Mouse (Mus musculus) erythroblast, embryonic 14.5 days (primary cell): ENCODE measurements around the gene Pax5. TPM values are rescaled to one million over a fixed set of nuclear protein-coding genes. Genes with fewer than 3 reads are reported as not detected.

Experiments
- H3K27me3 ChIP-seq: 2 replicates; pipeline ENCODE4 v1.6.1; 2012; ENCODE audit warnings: inconsistent platforms; ENCODE audit not compliant: control insufficient read depth
- H3K36me3 ChIP-seq: 2 replicates; pipeline ENCODE4 v1.6.1; 2012; ENCODE audit warnings: mild to moderate bottlenecking, inconsistent platforms; ENCODE audit not compliant: control insufficient read depth
- H3K4me1 ChIP-seq: 2 replicates; pipeline ENCODE4 v1.6.1; 2012; ENCODE audit warnings: inconsistent platforms; ENCODE audit not compliant: control insufficient read depth
- H3K4me3 ChIP-seq: replicated peaks from 2 replicates; pipeline ENCODE3; 2012; ENCODE audit warnings: moderate library complexity, mild to moderate bottlenecking, inconsistent platforms
- H3K9me3 ChIP-seq: 2 replicates; pipeline ENCODE4 v1.6.1; 2012; ENCODE audit warnings: low read length, inconsistent platforms, mixed read lengths; ENCODE audit not compliant: control insufficient read depth
- GATA1 ChIP-seq: IDR thresholded peaks from 2 replicates; pipeline ENCODE4 v1.6.1; 2012; ENCODE audit warnings: low read length, inconsistent platforms, mixed read lengths
- TAL1 ChIP-seq: IDR thresholded peaks from 3 replicates; pipeline ENCODE4 v1.6.1; 2012; ENCODE audit warnings: low read length, inconsistent platforms, mixed read lengths
- polyA plus RNA-seq: library from polyadenylated mRNA; stranded (reverse); fragments of >175 nt; gene quantifications from 2 replicates; pipeline ENCODE4 v1.2.3, GENCODE M21; 2012

The Pax5 gene
- polyA plus RNA-seq, 1 experiment, result 0.12 TPM

DNA sequence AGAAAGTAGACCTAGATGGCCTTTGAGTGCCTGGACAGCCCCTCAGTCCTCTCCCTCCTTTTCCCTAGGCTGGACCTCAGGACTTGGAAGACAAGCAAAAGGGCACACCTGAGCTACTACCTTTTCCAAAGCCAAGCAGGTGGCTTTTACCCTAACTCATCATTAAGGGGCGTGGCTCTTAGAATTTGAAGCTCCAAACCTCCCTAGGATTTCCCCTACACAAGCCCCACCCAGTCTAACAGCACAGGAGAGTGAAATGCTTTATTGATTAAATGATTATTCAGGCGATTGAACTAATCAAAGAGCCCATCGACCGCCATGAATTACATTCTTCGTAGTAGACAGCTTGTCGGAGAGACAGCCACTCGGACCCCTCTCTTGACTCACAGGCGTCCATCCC, 2.0 kb downstream of the Pax5 start:
- peaks cover 100% of the 10 kb centered on the region for H3K27me3 ChIP-seq
- H3K4me3 ChIP-seq, result no peak overlapping the region
- peaks cover 6% of the 10 kb centered on the region for H3K4me1 ChIP-seq
- H3K9me3 ChIP-seq, result peaks cover 6% of the 10 kb centered on the region
- TF ChIP-seq GATA1 (no peak), TAL1 (no peak)
- H3K36me3 ChIP-seq, result no peaks in the 10 kb centered on the region

DNA sequence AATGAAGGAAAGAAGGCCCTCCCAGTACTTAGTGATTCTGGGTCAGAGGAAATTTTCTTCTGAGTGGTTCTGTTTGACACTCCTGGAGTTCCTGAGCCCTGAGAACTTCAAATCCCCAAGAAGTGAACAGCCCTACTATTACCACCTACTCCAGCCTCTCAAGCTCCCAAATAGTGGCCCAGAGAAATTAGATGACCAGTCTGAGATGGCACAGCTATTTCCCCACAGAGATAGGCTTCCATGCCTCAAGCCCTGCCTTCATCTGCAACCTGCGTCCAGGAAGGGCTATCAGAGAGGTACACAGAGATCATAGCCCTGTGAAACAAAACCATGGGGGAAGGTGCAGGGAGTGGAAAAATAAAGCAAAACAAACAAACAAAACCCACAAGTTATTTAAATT, 3.4 kb downstream of the Pax5 start:
- Histone ChIP-seq H3K4me1 (peaks cover 6% of the 10 kb centered on the region), H3K27me3 (peaks cover 100% of the 10 kb centered on the region), H3K9me3 (peaks cover 6% of the 10 kb centered on the region), H3K36me3 (no peaks in the 10 kb centered on the region), H3K4me3 (no peak overlapping the region)
- TF ChIP-seq GATA1 (no peak), TAL1 (no peak)

DNA sequence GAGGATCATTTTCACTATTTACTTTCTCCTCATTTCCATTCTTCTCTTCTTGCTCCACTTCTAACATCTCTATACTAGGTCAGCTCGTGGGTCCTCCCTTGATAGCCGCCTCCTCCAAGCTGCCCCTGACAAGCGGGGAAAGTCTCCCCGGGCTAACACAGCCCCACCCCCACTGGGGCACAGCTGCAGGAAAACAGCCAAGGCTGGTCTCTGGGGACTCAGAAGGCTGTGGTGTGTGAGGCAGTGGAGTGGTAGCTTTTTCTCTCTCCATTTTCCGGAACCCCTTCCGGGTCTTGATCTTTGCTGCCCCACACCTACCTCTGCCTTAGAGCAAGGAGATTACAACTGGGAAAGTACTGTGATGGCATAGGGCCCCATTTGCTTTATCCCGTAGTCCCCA, 4.3 kb downstream of the Pax5 start:
- TF ChIP-seq TAL1 (no peak), GATA1 (no peak)
- no peak overlapping the region for H3K4me3 ChIP-seq
- peaks cover 6% of the 10 kb centered on the region for H3K9me3 ChIP-seq
- H3K27me3 ChIP-seq, result peaks cover 100% of the 10 kb centered on the region
- no peaks in the 10 kb centered on the region for H3K36me3 ChIP-seq
- H3K4me1 ChIP-seq, result peaks cover 6% of the 10 kb centered on the region

DNA sequence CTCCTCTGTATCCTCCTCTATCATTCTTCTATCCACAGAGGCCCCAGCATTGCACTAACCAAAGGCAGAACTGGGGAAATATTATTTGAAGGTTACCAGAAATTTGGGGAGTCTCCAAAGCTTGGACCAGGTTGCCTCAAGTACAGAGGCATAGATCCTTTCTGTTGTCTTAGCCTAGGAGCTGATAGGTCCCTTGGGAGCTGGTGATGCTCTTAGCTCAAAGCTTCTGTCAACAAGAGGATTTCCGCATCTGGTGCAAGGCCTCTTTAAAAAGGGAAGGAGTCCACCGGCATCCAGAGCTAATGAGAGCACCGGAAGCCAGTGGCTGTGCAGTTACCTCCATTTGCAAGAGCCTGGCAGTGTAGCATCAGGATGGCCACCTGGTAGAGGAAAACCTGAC, 5.1 kb downstream of the Pax5 start:
- peaks cover 6% of the 10 kb centered on the region for H3K4me1 ChIP-seq
- H3K27me3 ChIP-seq, result peaks cover 100% of the 10 kb centered on the region
- H3K36me3 ChIP-seq, result no peaks in the 10 kb centered on the region
- TF ChIP-seq GATA1, result no peak
- TF ChIP-seq TAL1, result no peak
- H3K9me3 ChIP-seq, result peaks cover 6% of the 10 kb centered on the region
- no peak overlapping the region for H3K4me3 ChIP-seq

DNA sequence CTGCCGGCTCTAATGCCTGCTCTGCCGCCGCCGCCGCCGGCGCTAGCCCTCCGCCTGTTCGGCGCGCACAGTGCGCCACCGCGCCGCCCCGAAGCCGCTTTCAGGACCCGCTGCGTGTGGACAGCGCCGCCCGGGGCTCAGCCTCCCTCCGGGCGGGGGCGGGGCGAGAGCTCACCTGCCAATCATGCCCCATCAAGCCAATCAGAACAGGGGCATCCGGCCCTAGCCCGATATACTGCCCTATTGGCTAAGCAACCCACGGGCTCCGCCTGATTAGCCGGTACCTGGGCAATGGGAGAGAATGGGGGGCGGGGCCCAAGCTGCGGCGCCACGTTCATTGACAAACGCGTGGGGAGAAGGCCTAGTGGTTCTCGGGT, 5.9 kb downstream of the Pax5 start:
- no peak for TF ChIP-seq TAL1
- no peak for TF ChIP-seq GATA1
- Histone ChIP-seq H3K4me1 (peaks cover 6% of the 10 kb centered on the region), H3K36me3 (no peaks in the 10 kb centered on the region), H3K27me3 (peaks cover 100% of the 10 kb centered on the region), H3K9me3 (peaks cover 6% of the 10 kb centered on the region), H3K4me3 (no peak overlapping the region)

DNA sequence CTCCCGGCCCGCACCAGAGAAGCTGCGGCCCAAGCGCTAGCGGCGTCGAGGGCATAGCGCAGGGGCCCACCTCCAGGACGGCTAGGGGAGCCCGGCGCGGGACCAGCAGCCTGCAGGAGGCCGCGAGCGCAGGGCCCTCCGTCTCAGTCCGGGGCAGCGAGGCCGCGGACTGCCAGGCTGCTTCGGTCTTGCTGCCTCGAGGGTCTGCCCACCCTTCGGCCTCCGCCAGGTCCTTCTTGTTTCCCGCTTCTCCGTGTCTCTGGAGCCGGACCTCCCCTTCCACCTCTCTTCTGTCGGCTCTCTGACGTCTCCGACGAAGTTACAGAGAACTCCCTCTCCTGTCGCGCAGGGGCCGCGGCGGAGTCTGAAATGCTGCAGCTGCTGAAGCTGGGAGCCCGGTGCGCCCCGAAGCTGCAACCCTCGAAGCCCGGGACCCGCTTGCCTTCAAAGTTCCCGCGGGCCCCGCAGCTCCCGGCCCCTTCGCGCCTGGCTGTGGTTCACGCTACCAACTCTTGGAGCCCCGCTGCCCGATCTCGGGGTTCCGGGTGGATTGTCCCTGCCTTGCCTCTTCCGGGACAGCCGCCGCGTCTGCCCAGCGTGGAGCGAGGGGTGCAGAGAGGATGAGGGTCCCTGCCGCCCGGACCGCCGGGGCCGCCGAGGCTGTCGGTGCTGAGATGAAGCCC, 6.5 kb downstream of the Pax5 start:
- Histone ChIP-seq H3K4me1 (peaks cover 6% of the 10 kb centered on the region), H3K36me3 (no peaks in the 10 kb centered on the region), H3K27me3 (peaks cover 97% of the 10 kb centered on the region), H3K9me3 (peaks cover 6% of the 10 kb centered on the region), H3K4me3 (no peak overlapping the region)
- TF ChIP-seq GATA1, result no peak
- no peak for TF ChIP-seq TAL1

DNA sequence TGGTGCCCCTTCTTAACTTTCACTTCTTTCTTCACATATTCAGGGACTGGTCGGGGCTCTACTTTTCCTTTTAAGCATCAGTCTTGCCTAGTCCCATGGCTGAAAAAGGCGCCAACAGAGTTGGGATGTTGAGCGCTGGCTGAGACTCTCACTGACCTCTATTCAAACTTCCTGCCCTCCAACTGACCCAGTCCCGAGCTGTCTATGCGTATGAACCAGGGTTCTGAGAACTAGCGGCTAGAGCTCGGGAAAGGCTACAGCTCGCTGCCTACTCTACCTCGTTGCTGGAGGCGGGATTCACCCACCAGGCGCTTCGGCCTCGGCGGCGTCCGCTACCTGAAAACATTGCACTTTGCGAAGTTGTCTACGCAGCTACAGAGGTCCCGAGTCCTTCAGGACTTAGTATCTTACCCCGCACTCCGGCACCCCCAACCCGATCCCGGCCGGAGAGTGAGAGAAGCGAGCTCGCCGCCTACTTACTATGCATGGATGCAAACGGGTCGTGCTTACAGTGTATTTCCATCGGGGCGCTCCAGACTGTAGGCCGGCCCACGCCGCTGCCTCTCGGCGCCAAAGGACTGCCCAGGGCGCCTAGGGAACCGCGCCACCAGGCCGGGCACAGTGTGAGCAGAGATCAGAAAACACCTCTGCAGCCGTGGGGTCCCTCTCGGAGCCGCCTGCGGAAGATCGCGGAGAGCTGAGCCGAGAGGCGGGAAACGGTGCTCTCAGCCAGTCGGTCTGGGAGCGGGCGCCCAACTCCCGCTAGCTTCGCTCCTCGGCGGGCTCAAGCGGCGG, 7.2 kb downstream of the Pax5 start:
- TF ChIP-seq GATA1 (no peak), TAL1 (no peak)
- Histone ChIP-seq H3K4me3 (no peak overlapping the region), H3K9me3 (peaks cover 6% of the 10 kb centered on the region), H3K27me3 (peaks cover 94% of the 10 kb centered on the region), H3K4me1 (peaks cover 6% of the 10 kb centered on the region), H3K36me3 (no peaks in the 10 kb centered on the region)

DNA sequence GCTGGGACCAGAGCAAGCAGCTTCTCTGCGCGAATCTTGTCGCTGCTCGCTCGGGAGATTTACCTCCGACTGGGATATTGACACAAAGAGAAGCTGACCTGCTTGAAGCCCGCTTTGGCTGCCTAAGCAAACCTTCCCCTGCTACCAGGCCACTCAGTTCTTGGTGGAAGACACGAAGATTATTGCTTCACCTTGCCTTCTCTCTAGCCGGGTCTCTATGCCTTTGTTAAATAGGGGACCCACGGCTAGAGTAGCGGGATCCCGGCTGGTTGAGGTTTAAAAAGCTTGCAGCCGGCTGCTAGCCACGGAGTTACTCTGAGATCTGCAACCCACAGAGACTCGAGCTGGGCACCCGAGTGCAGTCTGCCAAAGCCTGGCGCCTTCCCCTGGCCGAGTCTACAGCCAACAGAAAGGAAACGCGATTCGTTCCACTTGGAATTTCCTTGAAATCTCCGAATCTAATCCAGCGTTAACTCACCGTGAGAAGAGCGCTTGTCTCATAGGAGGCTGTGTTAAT, 8.2 kb downstream of the Pax5 start:
- Histone ChIP-seq H3K36me3 (no peaks in the 10 kb centered on the region), H3K4me3 (no peak overlapping the region)

DNA sequence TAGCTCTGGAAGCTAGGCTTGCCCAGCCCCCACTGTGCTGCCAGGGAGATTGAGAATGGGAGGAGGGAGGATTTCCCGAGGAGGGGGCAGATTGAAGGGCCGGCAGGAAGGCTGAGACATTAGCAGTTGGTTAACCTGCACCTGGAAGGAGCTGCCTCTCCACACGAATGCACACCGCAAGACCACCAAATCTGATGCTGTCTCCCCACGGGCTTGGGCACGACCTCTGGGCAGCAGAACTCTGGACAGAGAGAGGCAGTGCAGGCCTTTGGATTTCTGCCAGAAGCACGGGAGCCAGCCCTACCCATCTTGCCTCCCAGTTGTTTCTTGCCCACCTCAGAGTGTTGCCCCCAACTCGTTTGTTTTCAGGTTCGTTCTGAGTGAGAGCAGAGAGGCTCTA, 8.8 kb downstream of the Pax5 start:
- Histone ChIP-seq H3K36me3 (no peaks in the 10 kb centered on the region), H3K4me1 (peaks cover 6% of the 10 kb centered on the region), H3K4me3 (no peak overlapping the region), H3K27me3 (peaks cover 83% of the 10 kb centered on the region), H3K9me3 (peaks cover 6% of the 10 kb centered on the region)
- TF ChIP-seq GATA1 (no peak), TAL1 (no peak)

More for the DNA sequence above, 8.2 kb downstream of the Pax5 start:
- Histone ChIP-seq H3K27me3 (peaks cover 89% of the 10 kb centered on the region), H3K9me3 (peaks cover 6% of the 10 kb centered on the region), H3K4me1 (peaks cover 6% of the 10 kb centered on the region)
- TF ChIP-seq GATA1 (no peak), TAL1 (no peak)
